Mouse (Mus musculus): Measurements from ENCODE around the gene Rmi2. TPM values are rescaled to one million over a fixed set of nuclear protein-coding genes. Genes with fewer than 3 reads are reported as not detected.
A peak's percentile ranks its signal among the peaks of the same experiment; 100 is the strongest.
"Not testable (repeated sequence)": the region's sequence is repeated elsewhere in the genome, so short reads cannot be mapped to it uniquely, and the experiment has no call there.

Rmi2 gene
- polyA plus RNA-seq, 1 experiment, result 1.9 TPM

DNA sequence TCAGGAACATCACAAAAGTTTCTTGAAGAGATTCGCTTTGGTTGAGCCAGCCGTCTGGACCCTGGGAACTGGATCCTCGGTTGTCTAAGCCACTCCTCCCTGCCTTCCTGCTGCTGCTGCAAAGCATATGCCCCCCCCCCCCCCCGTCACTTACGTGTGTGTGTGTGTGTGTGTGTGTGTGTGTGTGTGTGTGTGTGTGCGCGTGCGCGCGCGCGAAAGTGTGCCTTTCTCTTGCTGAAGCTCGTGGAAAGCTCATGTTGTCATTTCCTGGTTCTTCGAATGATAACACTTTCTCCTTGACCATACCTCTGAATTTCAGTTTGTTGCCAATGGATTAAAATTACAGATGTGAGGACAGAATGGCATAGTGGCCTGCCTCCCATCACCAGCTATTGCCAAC, 5.2 kb downstream of the Rmi2 start:
- TF ChIP-seq POLR2A (IDR thresholded peaks at IDR 0.05; ENCODE audit: low read depth, low read length) (no peak), CTCF (IDR thresholded peaks at IDR 0.05; ENCODE audit: borderline replicate concordance, insufficient read depth, low read length) (no peak)
- Histone ChIP-seq H3K27ac (ENCODE audit: insufficient read depth, low read length) (no peak overlapping the region), H3K4me3 (ENCODE audit: insufficient read depth, low read length) (no peak overlapping the region), H3K4me1 (ENCODE audit: control insufficient read depth, insufficient read depth, low read length) (peaks cover 3% of the 10 kb centered on the region)

- no peak overlapping the region for H3K27ac ChIP-seq (ENCODE audit: insufficient read depth, low read length)
- no peak overlapping the region for H3K4me3 ChIP-seq (ENCODE audit: insufficient read depth, low read length)
- TF ChIP-seq POLR2A (IDR thresholded peaks at IDR 0.05; ENCODE audit: low read depth, low read length) (no peak), CTCF (IDR thresholded peaks at IDR 0.05; ENCODE audit: borderline replicate concordance, insufficient read depth, low read length) (no peak)
- peaks cover 3% of the 10 kb centered on the region for H3K4me1 ChIP-seq (ENCODE audit: control insufficient read depth, insufficient read depth, low read length)
These were observed 7.5 kb downstream of the Rmi2 start for GRCm38 (mm10) chr16:10842282-10842855.

GRCm38 (mm10) chr16:10843486-10844318, 8.8 kb downstream of the Rmi2 start:
- H3K27ac ChIP-seq (ENCODE audit: insufficient read depth, low read length), result peak overlapping the region; percentile 78
- 0 out of 2 replicates have a peak overlapping the region, but pooled peaks have one; percentile 1 for H3K4me3 ChIP-seq (ENCODE audit: insufficient read depth, low read length)
- H3K4me1 ChIP-seq (ENCODE audit: control insufficient read depth, insufficient read depth, low read length), result peaks cover 3% of the 10 kb centered on the region
- TF ChIP-seq POLR2A (IDR thresholded peaks at IDR 0.05; ENCODE audit: low read depth, low read length) (no peak), CTCF (IDR thresholded peaks at IDR 0.05; ENCODE audit: borderline replicate concordance, insufficient read depth, low read length) (no peak)

DNA sequence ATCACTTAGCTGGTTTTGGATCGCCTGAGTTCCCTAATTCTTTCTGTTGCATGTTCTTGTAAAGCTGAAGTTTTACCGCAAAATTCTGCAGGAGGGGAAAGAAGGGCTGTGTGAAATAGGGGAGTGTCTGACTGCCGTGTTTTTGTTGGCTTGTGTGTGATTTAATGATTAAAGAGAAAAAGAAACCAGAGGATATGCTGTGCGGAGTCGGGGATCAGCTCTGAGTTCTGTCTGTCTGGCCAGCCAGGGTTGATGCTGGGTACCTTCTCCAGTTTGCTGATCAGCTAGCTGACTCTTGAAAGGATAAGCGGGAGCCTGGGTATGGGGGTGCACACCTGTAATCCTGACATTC, 9.4 kb downstream of the Rmi2 start:
- H3K4me1 ChIP-seq (ENCODE audit: control insufficient read depth, insufficient read depth, low read length), result peaks cover 3% of the 10 kb centered on the region

DNA sequence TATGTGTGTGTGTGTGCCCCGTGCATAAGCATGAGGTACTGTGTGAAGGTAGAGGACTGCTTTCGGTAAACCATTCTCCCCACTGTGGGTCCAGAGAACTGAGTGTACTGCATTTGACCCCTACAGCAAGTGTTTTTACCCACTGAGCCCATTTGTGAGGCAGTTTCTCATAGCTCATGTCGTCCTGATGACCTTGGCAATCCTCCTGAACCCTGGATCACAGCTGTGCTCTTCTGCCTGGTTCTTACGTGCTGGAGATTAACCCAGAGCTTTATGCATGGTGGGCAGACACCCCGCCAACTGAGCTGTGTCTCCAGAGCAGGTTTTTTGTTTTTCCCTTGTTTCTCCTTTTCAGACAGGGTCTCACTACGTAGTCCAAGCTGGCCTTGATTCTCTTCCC, 11.1 kb downstream of the Rmi2 start:
- TF ChIP-seq CTCF (IDR thresholded peaks at IDR 0.05; ENCODE audit: borderline replicate concordance, insufficient read depth, low read length), result no peak
- TF ChIP-seq POLR2A (IDR thresholded peaks at IDR 0.05; ENCODE audit: low read depth, low read length), result no peak
- Histone ChIP-seq H3K4me1 (ENCODE audit: control insufficient read depth, insufficient read depth, low read length) (peaks cover 8% of the 10 kb centered on the region), H3K4me3 (ENCODE audit: insufficient read depth, low read length) (no peak overlapping the region), H3K27ac (ENCODE audit: insufficient read depth, low read length) (no peak overlapping the region)

More for the DNA sequence above, 9.4 kb downstream of the Rmi2 start:
- TF ChIP-seq POLR2A (IDR thresholded peaks at IDR 0.05; ENCODE audit: low read depth, low read length), result no peak
- no peak for TF ChIP-seq CTCF (IDR thresholded peaks at IDR 0.05; ENCODE audit: borderline replicate concordance, insufficient read depth, low read length)
- Histone ChIP-seq H3K4me3 (ENCODE audit: insufficient read depth, low read length) (no peak overlapping the region), H3K27ac (ENCODE audit: insufficient read depth, low read length) (peak overlapping the region; percentile 78)

GRCm38 (mm10) chr16:10846503-10846902, 11.6 kb downstream of the Rmi2 start:
- H3K4me1 ChIP-seq (ENCODE audit: control insufficient read depth, insufficient read depth, low read length), result peaks cover 8% of the 10 kb centered on the region

GRCm38 (mm10) chr16:10849965-10850861, 15.4 kb downstream of the Rmi2 start:
- TF ChIP-seq CTCF (IDR thresholded peaks at IDR 0.05; ENCODE audit: borderline replicate concordance, insufficient read depth, low read length), result no peak
- TF ChIP-seq POLR2A (IDR thresholded peaks at IDR 0.05; ENCODE audit: low read depth, low read length), result no peak
- no peak overlapping the region for H3K4me3 ChIP-seq (ENCODE audit: insufficient read depth, low read length)
- peak overlapping the region; percentile 71 for H3K27ac ChIP-seq (ENCODE audit: insufficient read depth, low read length)
- peaks cover 5% of the 10 kb centered on the region; the same call in 1 of the 2 replicates for H3K4me1 ChIP-seq (ENCODE audit: control insufficient read depth, insufficient read depth, low read length)

More at GRCm38 (mm10) chr16:10846503-10846902, 11.6 kb downstream of the Rmi2 start:
- TF ChIP-seq POLR2A (IDR thresholded peaks at IDR 0.05; ENCODE audit: low read depth, low read length) (no peak), CTCF (IDR thresholded peaks at IDR 0.05; ENCODE audit: borderline replicate concordance, insufficient read depth, low read length) (peak; percentile 57)
- Histone ChIP-seq H3K4me3 (ENCODE audit: insufficient read depth, low read length) (no peak overlapping the region), H3K27ac (ENCODE audit: insufficient read depth, low read length) (no peak overlapping the region)

DNA sequence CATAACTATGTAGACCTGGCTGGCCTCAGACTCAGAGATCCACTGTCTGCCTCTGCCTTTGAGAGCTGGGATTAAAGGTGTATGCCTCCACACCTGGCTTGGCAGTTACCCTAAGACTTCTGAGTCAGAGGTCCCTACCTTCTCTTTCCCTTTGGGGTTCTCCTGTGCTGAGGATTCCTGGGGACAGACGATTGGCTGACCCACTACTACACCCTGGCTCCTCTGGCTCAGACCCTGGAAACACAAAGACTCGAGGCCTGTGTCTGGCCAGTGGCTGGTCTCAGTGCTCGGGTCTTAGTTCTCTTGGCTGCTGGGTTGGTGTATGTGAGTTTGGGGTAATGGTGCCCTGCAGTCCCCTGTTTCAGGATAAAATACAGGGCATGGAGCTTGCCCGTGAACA, 16.0 kb downstream of the Rmi2 start:
- Histone ChIP-seq H3K4me3 (ENCODE audit: insufficient read depth, low read length) (no peak overlapping the region), H3K27ac (ENCODE audit: insufficient read depth, low read length) (peak overlapping the region; percentile 71), H3K4me1 (ENCODE audit: control insufficient read depth, insufficient read depth, low read length) (peaks cover 5% of the 10 kb centered on the region; the same call in 1 of the 2 replicates)
- TF ChIP-seq CTCF (IDR thresholded peaks at IDR 0.05; ENCODE audit: borderline replicate concordance, insufficient read depth, low read length) (no peak), POLR2A (IDR thresholded peaks at IDR 0.05; ENCODE audit: low read depth, low read length) (no peak)

GRCm38 (mm10) chr16:10852216-10852615, 17.4 kb downstream of the Rmi2 start:
- H3K4me3 ChIP-seq (ENCODE audit: insufficient read depth, low read length); H3K27ac ChIP-seq (ENCODE audit: insufficient read depth, low read length); H3K4me1 ChIP-seq (ENCODE audit: control insufficient read depth, insufficient read depth, low read length): not testable (repeated sequence)
